11 mouse cellular contexts compared by ENCODE assay signal in the genomic region with DNA sequence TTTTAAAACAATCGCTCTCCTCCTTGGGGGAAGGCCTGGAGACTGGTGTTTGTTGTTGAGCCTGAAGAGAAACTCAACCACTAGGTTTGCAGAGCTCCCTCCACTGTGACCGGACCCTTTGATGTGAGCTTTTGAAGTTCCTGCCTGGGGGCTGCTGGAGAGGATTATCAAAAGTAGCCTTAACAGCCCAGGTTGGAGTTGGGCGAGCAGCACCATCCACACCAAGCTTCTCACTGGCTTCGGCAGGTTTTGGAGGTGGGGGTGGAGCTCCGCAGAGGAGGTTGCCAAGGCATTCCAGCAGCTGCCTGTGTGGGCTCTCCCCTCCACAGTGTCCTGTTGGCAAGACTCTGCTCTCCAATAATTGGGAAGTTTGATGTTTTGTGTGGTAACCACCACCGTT.
DNase-seq lines count a peak whose midpoint lies in the region; ATAC-seq lines count a peak whose summit lies in the region.
"Had no signal": no experiment of that assay in that cellular context is flagged by ENCODE, and none has a peak within 500 bp of the region (broad histone marks: within the 10 kb centered on the region; RNA-seq: fewer than 3 reads in every experiment).

No protein-coding gene starts in this region.

- 0 out of 2 replicates have a peak overlapping the region, but pooled peaks have one; percentile 12 for H3K27ac ChIP-seq in hindbrain, embryonic 10.5 days
- no peak overlapping the region for H3K27ac ChIP-seq in hindbrain, embryonic 16.5 days (ENCODE audit: low read depth, low read length)
- no peak overlapping the region for H3K27ac ChIP-seq in midbrain, embryonic 13.5 days
- no peak overlapping the region for H3K27ac ChIP-seq in midbrain, embryonic 11.5 days (ENCODE audit: low read depth, low read length)
- no peak overlapping the region for H3K27ac ChIP-seq in embryonic facial prominence, embryonic 11.5 days (replicated peaks; ENCODE audit: low read depth, low read length)
- no peak overlapping the region for H3K27ac ChIP-seq in midbrain, embryonic 15.5 days
- H3K27ac ChIP-seq: liver, embryonic 14.5 days had no signal

- intact Hi-C loops in heart, postnatal 10 days (cut with DNase I): no loop called here

- peaks cover 5% of the 10 kb centered on the region; the same call in 1 of the 2 replicates for H3K9me3 ChIP-seq in hindbrain, embryonic 10.5 days
- H3K9me3 ChIP-seq in hindbrain, embryonic 16.5 days (ENCODE audit: control insufficient read depth, low read length): no peaks in the 10 kb centered on the region
- 0 out of 2 replicates have a peak, but pooled peaks cover 3% of the 10 kb centered on the region for H3K9me3 ChIP-seq in midbrain, embryonic 13.5 days
- H3K9me3 ChIP-seq in midbrain, embryonic 11.5 days (ENCODE audit: control insufficient read depth, low read length): no peaks in the 10 kb centered on the region
- no peaks in the 10 kb centered on the region for H3K9me3 ChIP-seq in embryonic facial prominence, embryonic 11.5 days (replicated peaks; ENCODE audit: control insufficient read depth, low read length)
- H3K9me3 ChIP-seq in midbrain, embryonic 15.5 days: no peaks in the 10 kb centered on the region

- H3K9ac ChIP-seq in hindbrain, embryonic 16.5 days (ENCODE audit: low read depth, low read length): no peak overlapping the region
- H3K9ac ChIP-seq in midbrain, embryonic 13.5 days (replicated peaks): no peak overlapping the region
- no peak overlapping the region for H3K9ac ChIP-seq in midbrain, embryonic 11.5 days (ENCODE audit: low read length)
- no peak overlapping the region for H3K9ac ChIP-seq in embryonic facial prominence, embryonic 11.5 days (replicated peaks; ENCODE audit: low read length)
- H3K9ac ChIP-seq in midbrain, embryonic 15.5 days: no peak overlapping the region
- H3K9ac ChIP-seq: liver, embryonic 14.5 days had no signal

- no peak overlapping the region for H3K4me3 ChIP-seq in hindbrain, embryonic 10.5 days
- H3K4me3 ChIP-seq in hindbrain, embryonic 16.5 days (ENCODE audit: low read length): no peak overlapping the region
- H3K4me3 ChIP-seq in midbrain, embryonic 13.5 days (replicated peaks): no peak overlapping the region
- no peak overlapping the region for H3K4me3 ChIP-seq in midbrain, embryonic 11.5 days (ENCODE audit: low read depth, low read length)
- H3K4me3 ChIP-seq in embryonic facial prominence, embryonic 11.5 days (ENCODE audit: low read depth, low read length): no peak overlapping the region
- no peak overlapping the region for H3K4me3 ChIP-seq in midbrain, embryonic 15.5 days

- WGBS in hindbrain, embryonic 10.5 days: 38% methylated on average over 6 of the region's 6 CpGs
- WGBS in hindbrain, embryonic 16.5 days: 37% methylated on average over 6 of the region's 6 CpGs
- whole genome bisulfite sequencing in midbrain, embryonic 13.5 days: 25% methylated on average over 6 of the region's 6 CpGs
- 29% methylated on average over 6 of the region's 6 CpGs for WGBS in midbrain, embryonic 11.5 days
- 22% methylated on average over 6 of the region's 6 CpGs for WGBS in embryonic facial prominence, embryonic 11.5 days
- WGBS in midbrain, embryonic 15.5 days: 24% methylated on average over 6 of the region's 6 CpGs

- H3K4me2 ChIP-seq in hindbrain, embryonic 16.5 days (ENCODE audit: low read length): no peak overlapping the region
- H3K4me2 ChIP-seq in midbrain, embryonic 13.5 days (replicated peaks): no peak overlapping the region
- H3K4me2 ChIP-seq in midbrain, embryonic 11.5 days: no peak overlapping the region
- H3K4me2 ChIP-seq in embryonic facial prominence, embryonic 11.5 days (ENCODE audit: low read depth, low read length): no peak overlapping the region
- H3K4me2 ChIP-seq in midbrain, embryonic 15.5 days: no peak overlapping the region

- ATAC-seq in hindbrain, embryonic 16.5 days: no peak
- ATAC-seq in midbrain, embryonic 13.5 days: peak; percentile 56
- ATAC-seq in midbrain, embryonic 11.5 days (ENCODE audit: low FRiP score): no peak
- peak; percentile 83 for ATAC-seq in embryonic facial prominence, embryonic 11.5 days (replicated peaks; ENCODE audit: insufficient number of reproducible peaks, low FRiP score, low TSS enrichment, low read depth)
- 0 out of 2 replicates have a peak, but pooled peaks have one; percentile 30 for ATAC-seq in midbrain, embryonic 15.5 days (replicated peaks)
- no peak for ATAC-seq in cerebellum, adult (ENCODE audit: insufficient number of reproducible peaks, low FRiP score, low TSS enrichment)

- no peaks in the 10 kb centered on the region for H3K27me3 ChIP-seq in hindbrain, embryonic 10.5 days (ENCODE audit: insufficient read depth, poor library complexity, severe bottlenecking)
- no peaks in the 10 kb centered on the region for H3K27me3 ChIP-seq in hindbrain, embryonic 16.5 days (replicated peaks; ENCODE audit: control insufficient read depth, insufficient read depth, low read length)
- no peaks in the 10 kb centered on the region for H3K27me3 ChIP-seq in midbrain, embryonic 13.5 days
- H3K27me3 ChIP-seq in midbrain, embryonic 11.5 days (ENCODE audit: control insufficient read depth, insufficient read depth, low read length): no peaks in the 10 kb centered on the region
- H3K27me3 ChIP-seq in embryonic facial prominence, embryonic 11.5 days (ENCODE audit: control insufficient read depth, insufficient read depth, low read length): no peaks in the 10 kb centered on the region
- H3K27me3 ChIP-seq in midbrain, embryonic 15.5 days (replicated peaks): no peaks in the 10 kb centered on the region

- DNase-seq in hindbrain, embryonic 10.5 days (ENCODE audit: low spot score): peak; percentile 22
- DNase-seq in midbrain, embryonic 11.5 days (ENCODE audit: low spot score, missing footprints): no peak
- peak; percentile 68 for DNase-seq in embryonic facial prominence, embryonic 11.5 days (ENCODE audit: low spot score)
- DNase-seq in heart, postnatal 10 days: no peak
- DNase-seq: gastrocnemius, postnatal 25 days; heart, postnatal 36 days had no signal

- no peaks in the 10 kb centered on the region for H3K36me3 ChIP-seq in hindbrain, embryonic 10.5 days
- H3K36me3 ChIP-seq in hindbrain, embryonic 16.5 days (ENCODE audit: control insufficient read depth, insufficient read depth, low read length): no peaks in the 10 kb centered on the region
- H3K36me3 ChIP-seq in midbrain, embryonic 13.5 days: no peaks in the 10 kb centered on the region
- H3K36me3 ChIP-seq in midbrain, embryonic 11.5 days (ENCODE audit: control insufficient read depth, insufficient read depth, low read length): no peaks in the 10 kb centered on the region
- no peaks in the 10 kb centered on the region for H3K36me3 ChIP-seq in embryonic facial prominence, embryonic 11.5 days (replicated peaks; ENCODE audit: control insufficient read depth, insufficient read depth, low read depth, low read length)
- H3K36me3 ChIP-seq in midbrain, embryonic 15.5 days (replicated peaks): no peaks in the 10 kb centered on the region

- H3K4me1 ChIP-seq in hindbrain, embryonic 10.5 days (replicated peaks): peaks cover 15% of the 10 kb centered on the region
- H3K4me1 ChIP-seq in hindbrain, embryonic 16.5 days (ENCODE audit: control insufficient read depth, insufficient read depth, low read depth, low read length): no peaks in the 10 kb centered on the region
- H3K4me1 ChIP-seq in midbrain, embryonic 13.5 days (replicated peaks): peaks cover 8% of the 10 kb centered on the region
- H3K4me1 ChIP-seq in midbrain, embryonic 11.5 days (ENCODE audit: control insufficient read depth, insufficient read depth, low read length): no peaks in the 10 kb centered on the region
- no peaks in the 10 kb centered on the region for H3K4me1 ChIP-seq in embryonic facial prominence, embryonic 11.5 days (ENCODE audit: control insufficient read depth, insufficient read depth, low read length)
- H3K4me1 ChIP-seq in midbrain, embryonic 15.5 days: peaks cover 4% of the 10 kb centered on the region

Comparison
In these comparisons a context has a peak if more than half of its experiments do, and no peak if none do; other contexts are left out.
1. ATAC-seq: peak in midbrain, embryonic 13.5 days (single experiment), embryonic facial prominence, embryonic 11.5 days (single experiment) and midbrain, embryonic 15.5 days (single experiment); none in hindbrain, embryonic 16.5 days (single experiment), midbrain, embryonic 11.5 days (single experiment) and cerebellum, adult (single experiment).
2. DNase-seq: peak in hindbrain, embryonic 10.5 days (single experiment) and embryonic facial prominence, embryonic 11.5 days (single experiment); none in midbrain, embryonic 11.5 days (single experiment) and heart, postnatal 10 days (0 of 2).